Mouse (Mus musculus) neutrophil, adult 59 days (primary cell): ENCODE results near the gene Gm3625. TPM values are rescaled to one million over a fixed set of nuclear protein-coding genes. Genes with fewer than 3 reads are reported as not detected.

Experiments used
- total RNA-seq, 2 experiments: library from RNA; stranded (reverse); gene quantifications; 1 replicate in 1 of 2; 2 replicates in 1 of 2; pipeline ENCODE4 v1.2.4; 2023

The Gm3625 gene
- total RNA-seq = not detected

GRCm38 (mm10) chr12:4592541-4593165 is at the start of gene Gm3625, which contains the start of gene Itsn2:
Gene Gm3625, minus strand, starts transcription at chr12:4592927.
Gene Itsn2, plus strand, starts transcription at chr12:4592638.

Other genes starting within 250 kb of the Gm3625 start
- gene Ncoa1, start 115.7 kb downstream of the Gm3625 start, total RNA-seq = 10 to 100 TPM; 51.1 to 58.3 TPM
- 100 to 1,000 TPM; 137 to 142 TPM for gene Itsn2, start 289 bp downstream of the Gm3625 start, total RNA-seq
- under 1 TPM in 1 of 2 experiments, not detected in 1; 0.11 TPM for gene Fam228a, start 145.5 kb upstream of the Gm3625 start, total RNA-seq
- gene Pfn4, start 176.1 kb upstream of the Gm3625 start, total RNA-seq = under 1 TPM; 0.07 to 0.33 TPM
- 1 to 10 TPM; 1.4 to 3.9 TPM for gene Fam228b, start 176.3 kb upstream of the Gm3625 start, total RNA-seq
- gene Sf3b6, start 224.6 kb upstream of the Gm3625 start, total RNA-seq = 100 to 1,000 TPM; 109 to 111 TPM
- gene Fkbp1b, start 248.7 kb upstream of the Gm3625 start, total RNA-seq = 10 to 100 TPM; 10.4 to 14.5 TPM